Mouse (Mus musculus) hindbrain, postnatal 0 days (tissue): Measurements from ENCODE around the gene Lrig2. TPM values are rescaled to one million over a fixed set of nuclear protein-coding genes. Genes with fewer than 3 reads are reported as not detected.
A peak's percentile ranks its signal among the peaks of the same experiment; 100 is the strongest.

Source experiments
- ATAC-seq: fragments of 200-750 bp; cut with Nextera tagmentation; 2 replicates; pipeline ENCODE4 v1.8.0; 2017; ENCODE audit warnings: mild to moderate bottlenecking, moderate TSS enrichment, moderate library complexity
- DNase-seq: peaks from one replicate; pipeline ENCODE4 v3.0.0-alpha.2; 2015; ENCODE audit warnings: low spot score
- H3K27ac ChIP-seq: fragments of 300-500 bp; sonication (generic); 2 replicates; pipeline ENCODE4 v1.5.1; 2014; ENCODE audit warnings: mild to moderate bottlenecking
- H3K27me3 ChIP-seq: fragments of 300-500 bp; sonication (generic); 2 replicates; pipeline ENCODE4 v1.6.1; 2014; ENCODE audit warnings: low read length, mixed read lengths; ENCODE audit not compliant: insufficient read depth
- H3K36me3 ChIP-seq: fragments of 300-500 bp; sonication (generic); 2 replicates; pipeline ENCODE4 v1.6.1; 2014; ENCODE audit warnings: low read length, mixed read lengths; ENCODE audit not compliant: insufficient read depth
- H3K4me1 ChIP-seq: fragments of 300-500 bp; sonication (generic); 2 replicates; pipeline ENCODE4 v1.6.1; 2014; ENCODE audit warnings: antibody characterized with exemption, low read length, mixed read lengths; ENCODE audit not compliant: insufficient read depth
- H3K4me2 ChIP-seq: fragments of 300-500 bp; sonication (generic); 2 replicates; pipeline ENCODE4 v1.6.1; 2014; ENCODE audit warnings: low read depth, mild to moderate bottlenecking, low read length, moderate library complexity, mixed read lengths
- H3K4me3 ChIP-seq: fragments of 300-500 bp; sonication (generic); 2 replicates; pipeline ENCODE4 v1.5.1; 2014; ENCODE audit warnings: low read length
- H3K9ac ChIP-seq: fragments of 300-500 bp; sonication (generic); replicated peaks from 2 replicates; pipeline ENCODE4 v1.6.1; 2014; ENCODE audit warnings: mild to moderate bottlenecking, low read length, moderate library complexity, mixed read lengths
- H3K9me3 ChIP-seq: fragments of 300-500 bp; sonication (generic); 2 replicates; pipeline ENCODE4 v1.6.1; 2016; ENCODE audit warnings: low read length, mixed read lengths
- CTCF ChIP-seq: IDR thresholded peaks from 2 replicates; pipeline ENCODE4 v1.5.1; 2016; ENCODE audit warnings: antibody characterized with exemption, control low read depth, low read depth
- WGBS: fragments of 180-500 bp; shearing (Covaris S2); extraction: QIAGEN DNeasy Blood & Tissue Kit; methylation state at CpG from one replicate; pipeline ENCODE4 v1.1.7; 2014; 5-methylcytosine and 5-hydroxymethylcytosine counted together
- polyA plus RNA-seq: library from polyadenylated mRNA; unstranded; fragments of >200 nt; fragmentation: Nextera tagmentation; extraction: Ambion mirVana; gene quantifications from 2 replicates; pipeline ENCODE4 v1.2.1, GENCODE M21; 2015
- total RNA-seq: library from RNA; depleted of rRNA; stranded (reverse); fragments of >200 nt; gene quantifications from 2 replicates; pipeline ENCODE4 v1.2.3, GENCODE M21; 2014

Gene Lrig2
- total and polyA plus RNA-seq, 2 experiments from 2014 or later: 15.6 to 35.7 TPM

DNA sequence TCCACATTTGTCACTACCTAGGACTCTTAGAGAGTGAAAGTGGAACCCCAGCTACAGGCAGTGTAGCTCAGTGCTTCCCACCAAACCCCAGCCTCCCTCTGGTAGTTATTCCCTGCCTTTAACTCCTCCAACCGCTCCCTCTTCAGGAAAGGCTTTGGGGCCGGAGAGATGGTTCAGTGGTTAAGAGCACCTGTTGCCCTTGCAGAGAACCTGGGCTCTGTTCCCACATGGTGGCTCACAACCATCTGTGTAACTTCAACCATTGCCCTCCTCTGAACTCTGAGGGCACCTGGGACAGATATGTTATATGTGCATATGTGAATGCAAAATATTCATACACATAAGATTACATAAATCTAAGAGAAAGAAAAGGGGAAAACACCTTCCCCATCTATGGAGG, 122.3 kb downstream of the Lrig2 start:
- 88% methylated on average over 2 of the region's 2 CpGs for WGBS
- H3K27ac ChIP-seq: no peak overlapping the region
- peaks cover 4% of the 10 kb centered on the region; the same call in 1 of the 2 replicates for H3K4me1 ChIP-seq
- no peaks in the 10 kb centered on the region for H3K27me3 ChIP-seq
- H3K4me3 ChIP-seq: no peak overlapping the region
- no peaks in the 10 kb centered on the region for H3K9me3 ChIP-seq
- ATAC-seq (no peak), DNase-seq (no peak)
- H3K9ac ChIP-seq: no peak overlapping the region
- H3K4me2 ChIP-seq: no peak overlapping the region
- no peaks in the 10 kb centered on the region for H3K36me3 ChIP-seq
- TF ChIP-seq CTCF: no peak

DNA sequence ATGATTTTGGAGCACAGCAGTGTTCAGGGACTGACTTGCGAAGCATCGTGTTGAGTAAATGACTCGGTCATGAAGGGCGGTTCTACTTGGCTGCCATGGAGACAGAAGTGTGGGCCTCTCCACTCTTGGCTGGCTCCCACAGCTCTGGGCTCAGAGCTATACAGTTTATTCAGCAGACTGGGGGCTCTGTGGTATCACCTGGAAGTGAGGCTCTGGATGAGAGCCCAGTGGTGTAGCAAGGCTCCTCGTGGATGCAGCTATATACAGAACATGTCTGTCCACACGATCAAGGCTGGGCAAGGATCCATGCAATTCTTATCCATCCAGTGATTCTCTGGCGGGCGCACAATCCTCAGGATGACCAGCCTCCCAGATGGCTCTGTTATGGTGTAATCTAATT, 126.1 kb downstream of the Lrig2 start:
- Histone ChIP-seq H3K9ac (no peak overlapping the region), H3K4me2 (no peak overlapping the region), H3K27me3 (no peaks in the 10 kb centered on the region), H3K4me1 (peaks cover 7% of the 10 kb centered on the region; the same call in 1 of the 2 replicates), H3K9me3 (no peaks in the 10 kb centered on the region), H3K4me3 (no peak overlapping the region), H3K36me3 (no peaks in the 10 kb centered on the region), H3K27ac (no peak overlapping the region)
- ATAC-seq (peak; percentile 69), DNase-seq (peak; percentile 56)
- WGBS: 42% methylated on average over 8 of the region's 8 CpGs
- TF ChIP-seq CTCF: no peak

GRCm38 (mm10) chr3:104383681-104384341, 127.9 kb downstream of the Lrig2 start:
- Histone ChIP-seq H3K4me3 (no peak overlapping the region), H3K9me3 (no peaks in the 10 kb centered on the region), H3K36me3 (no peaks in the 10 kb centered on the region), H3K4me1 (peaks cover 3% of the 10 kb centered on the region; the same call in 1 of the 2 replicates), H3K4me2 (no peak overlapping the region), H3K27ac (peak overlapping the region; percentile 8; the same call in 1 of the 2 replicates), H3K9ac (no peak overlapping the region), H3K27me3 (no peaks in the 10 kb centered on the region)
- peak; percentile 32 for DNase-seq
- WGBS: 34% methylated on average over 9 of the region's 9 CpGs
- no peak for TF ChIP-seq CTCF
- ATAC-seq: no peak

- 81% methylated on average over 3 of the region's 3 CpGs for WGBS
- no peaks in the 10 kb centered on the region for H3K4me1 ChIP-seq
- H3K27me3 ChIP-seq: no peaks in the 10 kb centered on the region
- no peak overlapping the region for H3K27ac ChIP-seq
- no peaks in the 10 kb centered on the region for H3K36me3 ChIP-seq
- H3K4me3 ChIP-seq: no peak overlapping the region
- DNase-seq (no peak), ATAC-seq (no peak)
- no peaks in the 10 kb centered on the region for H3K9me3 ChIP-seq
- H3K9ac ChIP-seq: no peak overlapping the region
- no peak for TF ChIP-seq CTCF
- no peak overlapping the region for H3K4me2 ChIP-seq
Measured at GRCm38 (mm10) chr3:104378228-104378627, 133.5 kb downstream of the Lrig2 start.

DNA sequence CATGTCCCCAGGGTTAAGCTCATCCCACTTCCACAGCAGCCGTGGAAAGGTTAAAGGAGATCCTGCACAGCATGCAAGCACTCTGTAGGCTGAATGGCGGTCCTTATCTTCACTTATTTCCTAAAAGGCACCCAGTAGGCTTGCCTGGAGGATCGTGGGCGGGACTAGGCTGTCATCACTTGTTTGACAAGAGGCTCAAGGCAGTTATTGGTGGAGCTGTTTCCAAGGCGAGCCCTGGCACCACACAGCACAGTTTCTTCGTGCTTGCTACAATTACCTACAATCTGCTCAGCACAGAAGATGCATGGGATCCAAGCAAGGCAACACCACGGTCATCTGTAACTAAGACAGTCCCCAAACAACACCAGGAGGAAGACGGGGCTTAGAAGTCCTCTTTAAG, 137.8 kb downstream of the Lrig2 start:
- Histone ChIP-seq H3K4me3 (no peak overlapping the region), H3K9ac (no peak overlapping the region), H3K4me2 (no peak overlapping the region), H3K27me3 (no peaks in the 10 kb centered on the region), H3K36me3 (no peaks in the 10 kb centered on the region), H3K9me3 (no peaks in the 10 kb centered on the region), H3K27ac (no peak overlapping the region), H3K4me1 (no peaks in the 10 kb centered on the region)
- no peak for TF ChIP-seq CTCF
- 73% methylated on average over 8 of the region's 8 CpGs for WGBS
- no peak for DNase-seq
- no peak for ATAC-seq

GRCm38 (mm10) chr3:104372374-104372773, 139.3 kb downstream of the Lrig2 start:
- Histone ChIP-seq H3K4me1 (no peaks in the 10 kb centered on the region), H3K4me2 (no peak overlapping the region), H3K9me3 (no peaks in the 10 kb centered on the region), H3K4me3 (no peak overlapping the region), H3K36me3 (no peaks in the 10 kb centered on the region), H3K9ac (no peak overlapping the region), H3K27ac (no peak overlapping the region), H3K27me3 (no peaks in the 10 kb centered on the region)
- no peak for TF ChIP-seq CTCF
- DNase-seq: no peak
- 83% methylated on average over 2 of the region's 2 CpGs for WGBS
- no peak for ATAC-seq

DNA sequence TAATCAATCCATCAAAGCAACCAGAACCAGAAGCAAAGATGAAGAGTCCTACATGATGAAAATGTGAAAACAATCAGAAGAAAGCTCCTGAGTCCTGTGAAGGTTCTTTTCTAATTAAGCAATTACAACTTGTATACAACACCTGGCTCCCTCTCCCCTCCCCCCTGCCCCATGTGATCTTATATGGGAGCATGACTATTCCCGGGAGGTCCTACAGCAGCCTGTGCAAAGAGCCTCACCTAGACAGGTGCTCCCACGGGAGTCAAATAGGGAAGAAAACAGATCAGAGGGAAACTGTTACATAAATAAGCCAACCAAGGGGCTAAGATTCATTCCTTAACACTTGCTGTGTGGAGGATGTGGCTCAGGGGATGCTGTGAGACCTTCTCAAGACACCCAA, 143.8 kb downstream of the Lrig2 start:
- no peaks in the 10 kb centered on the region for H3K4me1 ChIP-seq
- no peaks in the 10 kb centered on the region for H3K27me3 ChIP-seq
- no peak overlapping the region for H3K9ac ChIP-seq
- no peak overlapping the region for H3K27ac ChIP-seq
- no peak for TF ChIP-seq CTCF
- H3K9me3 ChIP-seq: no peaks in the 10 kb centered on the region
- 76% methylated on average over 2 of the region's 2 CpGs for WGBS
- H3K36me3 ChIP-seq: no peaks in the 10 kb centered on the region
- DNase-seq (no peak), ATAC-seq (no peak)
- no peak overlapping the region for H3K4me2 ChIP-seq
- H3K4me3 ChIP-seq: no peak overlapping the region
